Mouse (Mus musculus): ENCODE data around the gene 1700029H14Rik.

The 1700029H14Rik gene

DNA sequence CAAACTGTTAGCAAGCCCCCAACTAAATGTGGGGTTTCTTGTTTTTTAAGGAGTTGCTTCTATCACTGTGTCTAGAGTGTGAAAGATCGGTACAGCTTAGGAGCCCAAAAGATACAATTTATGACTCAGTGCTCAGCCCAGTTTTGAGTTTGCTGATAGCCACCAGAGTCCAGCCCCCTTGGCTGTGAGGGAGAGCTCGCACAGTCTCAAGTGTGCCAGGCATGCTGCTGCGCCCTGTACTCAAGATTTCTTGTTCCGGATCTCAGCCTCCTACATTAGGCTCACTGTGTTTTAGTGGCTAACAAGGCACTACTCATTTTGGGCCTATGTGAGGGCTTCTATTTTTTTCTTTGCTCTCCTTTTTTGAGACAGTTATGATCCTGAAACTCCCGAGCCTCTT lies 22.1 kb downstream of the 1700029H14Rik start:
- DNase-seq = no peak

DNA sequence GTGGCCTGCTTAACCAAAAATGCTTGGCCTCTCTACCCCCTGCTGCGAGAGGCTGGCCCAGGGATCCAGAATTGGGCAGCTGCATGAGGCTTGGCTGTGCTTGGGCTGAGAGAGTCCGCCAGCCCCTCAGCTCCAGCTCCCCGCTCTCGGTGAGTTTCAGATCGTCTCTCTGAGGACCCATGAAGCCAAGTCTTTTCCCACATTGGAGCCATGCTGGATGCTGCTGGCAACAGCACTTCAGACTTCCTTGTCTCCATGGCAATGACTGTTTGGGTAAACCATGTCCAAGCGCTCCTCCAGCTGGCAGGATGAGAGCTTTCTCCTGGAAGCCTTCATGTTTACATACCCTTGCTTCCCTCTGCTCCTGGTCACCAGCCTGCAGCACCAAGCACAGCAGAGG lies 23.4 kb downstream of the 1700029H14Rik start:
- DNase-seq = peak; percentile 68

DNA sequence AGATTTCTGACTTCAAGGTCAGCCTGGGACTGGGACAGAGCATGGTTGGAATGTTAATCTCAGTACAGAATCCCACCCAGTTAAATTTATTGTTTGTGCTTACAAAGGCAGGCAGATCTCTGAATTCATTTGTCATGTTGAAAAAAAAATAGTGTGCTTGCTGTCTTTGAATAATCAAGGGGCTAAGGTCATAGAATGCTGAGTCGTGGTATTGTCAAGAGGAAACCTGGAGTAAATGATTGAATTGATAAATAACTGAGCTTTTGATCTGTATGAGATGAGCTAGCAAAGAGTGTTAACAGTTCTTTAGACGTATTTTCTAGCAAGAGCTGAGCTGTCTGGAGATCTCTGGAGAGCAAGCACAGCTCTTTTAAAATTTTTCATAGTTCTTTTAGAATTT lies 25.2 kb downstream of the 1700029H14Rik start:
- DNase-seq = no peak

- no peak for DNase-seq
Measured at GRCm38 (mm10) chr8:13533123-13533522, 29.1 kb downstream of the 1700029H14Rik start.

- no peak for DNase-seq
Measured at GRCm38 (mm10) chr8:13531602-13532171, 30.6 kb downstream of the 1700029H14Rik start.

GRCm38 (mm10) chr8:13530941-13531340 lies 31.3 kb downstream of the 1700029H14Rik start:
- peak; percentile 36 for DNase-seq

DNA sequence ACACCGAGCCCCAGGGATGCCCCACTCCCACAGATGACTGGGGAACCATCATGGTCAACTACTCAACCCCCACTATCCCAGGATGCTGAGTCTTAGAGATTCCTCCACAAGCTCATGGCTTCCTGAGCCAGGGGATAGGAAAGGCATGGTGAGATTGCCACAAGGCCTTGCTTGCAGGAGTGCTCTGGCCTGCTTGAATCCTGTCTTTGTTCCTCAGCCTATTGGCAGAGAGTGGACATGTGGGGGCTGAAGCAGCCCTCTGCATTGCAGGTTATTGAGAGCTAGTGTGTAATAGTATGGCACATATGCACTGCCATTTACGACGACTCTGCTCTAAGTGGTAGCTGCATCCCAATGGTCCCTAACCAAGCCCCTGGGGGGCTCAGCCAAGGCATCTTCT lies 31.9 kb downstream of the 1700029H14Rik start:
- no peak for DNase-seq

GRCm38 (mm10) chr8:13529891-13530316 lies 32.4 kb downstream of the 1700029H14Rik start:
- peak; percentile 61 for DNase-seq

- no peak for DNase-seq
Measured at GRCm38 (mm10) chr8:13529011-13529840, 33.0 kb downstream of the 1700029H14Rik start.

DNA sequence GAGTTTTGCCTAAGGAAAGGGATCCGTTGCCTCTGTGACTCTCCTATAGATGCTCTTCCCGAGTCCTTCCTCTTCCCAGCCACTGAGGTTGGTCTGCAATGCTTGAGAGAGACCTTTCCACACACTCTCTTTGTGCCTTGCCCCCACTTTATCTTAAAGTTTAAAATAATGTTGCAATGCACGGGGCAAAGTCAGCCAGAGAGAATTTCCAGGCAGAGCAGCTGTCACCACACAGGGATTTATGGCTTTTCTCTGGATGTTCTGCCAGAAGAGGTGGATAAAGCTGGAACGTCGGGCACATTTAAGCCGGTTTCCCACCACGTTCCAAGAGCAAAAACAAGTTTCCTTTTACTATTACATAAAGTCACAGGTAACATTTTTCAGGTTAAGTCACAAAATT lies 40.9 kb downstream of the 1700029H14Rik start:
- no peak for DNase-seq

DNA sequence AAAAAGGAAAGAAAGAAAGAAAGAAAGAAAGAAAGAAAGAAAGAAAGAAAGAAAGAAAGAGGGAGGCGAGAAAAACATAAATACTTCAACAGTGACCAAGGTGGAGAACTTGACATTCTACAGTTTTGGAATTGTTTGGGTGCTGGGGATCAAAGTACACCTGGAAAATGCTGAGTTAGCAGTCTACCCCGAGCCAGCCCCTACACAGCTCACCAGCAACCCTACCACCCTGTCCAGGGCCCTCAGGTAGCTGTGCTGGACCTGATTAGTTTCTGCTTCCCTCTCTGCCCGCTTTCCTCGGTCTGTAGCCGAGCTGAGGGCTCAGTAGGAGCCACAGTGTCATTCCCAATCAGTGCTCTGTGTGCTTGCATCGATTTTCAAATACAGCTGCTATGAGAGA lies 41.9 kb downstream of the 1700029H14Rik start:
- DNase-seq = no peak

DNA sequence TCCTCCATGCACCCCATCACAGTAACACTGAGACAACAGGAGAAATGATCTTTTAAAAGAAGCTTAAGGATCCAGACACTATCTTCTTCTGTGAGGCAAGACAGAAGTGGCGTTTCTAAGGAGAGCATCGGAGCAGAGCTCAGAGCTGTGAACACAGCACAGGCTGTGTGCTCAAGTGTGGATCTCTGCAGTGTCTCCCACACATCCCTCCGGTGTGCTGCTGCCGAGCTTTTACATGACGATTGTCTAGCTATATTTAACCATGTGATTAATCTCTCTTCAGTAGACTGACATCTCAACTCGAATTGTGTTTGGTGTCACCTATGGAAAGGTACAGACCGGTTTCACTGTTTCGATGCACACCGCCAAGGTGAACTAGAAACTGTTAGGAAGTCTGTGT lies 42.8 kb downstream of the 1700029H14Rik start:
- peak; percentile 63 for DNase-seq

GRCm38 (mm10) chr8:13517284-13517781 lies 44.9 kb downstream of the 1700029H14Rik start:
- DNase-seq = no peak

- no peak for DNase-seq
Measured at GRCm38 (mm10) chr8:13516728-13517127, 45.5 kb downstream of the 1700029H14Rik start.

DNA sequence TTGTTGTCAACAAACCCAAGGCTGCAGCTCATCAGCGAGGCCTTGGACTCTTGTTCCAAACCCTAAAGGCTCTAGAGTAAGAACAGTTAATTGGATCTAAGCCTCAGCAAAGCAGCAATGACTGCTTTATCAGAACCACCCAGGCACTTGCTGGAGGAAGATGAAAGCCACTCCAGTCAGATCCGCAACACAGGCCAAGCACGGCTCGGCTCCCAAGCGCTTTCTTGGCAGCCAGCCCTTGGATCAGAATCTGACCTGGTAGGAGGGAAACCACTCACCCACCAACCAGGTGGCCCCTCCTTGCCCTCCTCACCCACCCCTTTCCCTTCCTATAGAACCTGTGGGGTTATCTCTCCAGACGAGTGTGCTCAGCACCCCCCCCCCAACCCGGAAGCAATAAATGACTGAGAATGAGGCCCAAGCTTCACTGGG lies 46.2 kb downstream of the 1700029H14Rik start:
- DNase-seq = no peak

DNA sequence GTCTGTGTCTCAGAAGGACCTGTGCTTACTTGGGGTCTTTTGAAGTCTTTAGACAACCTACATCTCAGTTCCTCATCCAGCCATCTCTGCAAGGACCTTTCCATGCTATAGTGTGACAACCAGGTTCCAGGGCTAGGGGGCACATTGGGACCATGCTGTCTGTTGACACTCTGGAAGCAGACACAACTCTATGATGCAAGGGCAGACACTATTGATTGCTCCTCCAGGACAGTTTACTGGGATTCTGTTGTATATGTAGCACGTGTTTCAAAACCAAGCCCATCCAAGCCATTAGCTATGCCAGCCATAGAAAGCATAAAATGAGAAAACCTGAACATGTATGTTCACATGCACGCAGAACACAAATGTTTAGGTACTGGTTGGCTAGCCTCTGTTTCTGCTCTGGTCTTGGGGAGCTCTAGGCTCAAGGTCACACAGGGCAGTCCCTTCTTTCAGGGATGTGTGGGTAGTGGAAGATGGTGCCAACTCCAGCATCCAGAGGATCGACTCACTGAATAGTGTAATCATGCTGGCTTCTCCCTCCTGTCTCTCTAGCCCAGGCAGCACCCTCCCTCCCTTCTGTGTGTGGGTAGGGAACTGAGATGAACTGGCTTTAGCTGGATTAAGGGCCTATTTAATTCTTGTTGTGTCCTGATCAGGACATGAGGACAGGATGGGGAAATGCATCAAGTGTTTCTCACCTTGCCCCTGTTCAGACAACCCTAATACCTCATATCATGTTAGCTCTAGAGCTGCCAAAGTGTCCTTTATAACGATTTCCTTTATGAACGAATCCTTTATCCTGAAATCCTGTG lies 48.5 kb downstream of the 1700029H14Rik start:
- no peak for DNase-seq

GRCm38 (mm10) chr8:13512677-13513076 lies 49.6 kb downstream of the 1700029H14Rik start:
- DNase-seq = no peak

- no peak for DNase-seq
Measured at GRCm38 (mm10) chr8:13512016-13512415, 50.2 kb downstream of the 1700029H14Rik start.

DNA sequence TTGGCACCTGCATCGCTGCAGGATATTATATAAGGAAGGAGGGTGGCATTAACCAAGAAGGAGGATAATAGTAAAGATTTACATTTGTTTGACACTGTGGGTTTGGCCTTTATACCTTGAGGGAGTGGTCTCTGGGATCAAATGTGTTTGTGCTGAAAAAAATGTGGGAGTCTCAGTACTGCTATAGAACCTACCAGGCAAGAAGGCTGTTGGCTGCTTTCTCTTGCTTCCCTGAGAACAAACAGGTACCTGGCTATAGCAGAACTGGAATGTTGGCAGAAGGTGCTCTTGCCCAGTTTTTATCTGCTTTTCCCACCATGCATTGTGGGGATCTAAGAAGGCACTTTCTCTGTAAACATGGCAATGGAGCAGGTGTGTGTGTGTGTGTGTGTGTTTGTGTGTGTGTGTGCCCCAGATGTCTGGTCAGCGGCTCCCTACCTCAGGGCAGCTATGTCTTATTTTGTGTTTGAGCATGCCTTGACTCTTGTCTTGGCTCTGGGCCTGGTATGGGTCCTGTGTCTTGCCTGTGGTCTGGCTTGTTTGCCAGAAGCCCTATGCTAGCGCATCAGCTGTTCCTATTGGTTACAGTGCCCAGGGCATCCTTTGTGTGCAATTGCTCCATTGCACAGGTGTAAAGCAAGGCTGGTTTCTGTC lies 54.9 kb downstream of the 1700029H14Rik start:
- DNase-seq = no peak

- DNase-seq = no peak
Measured at GRCm38 (mm10) chr8:13506849-13507248, 55.4 kb downstream of the 1700029H14Rik start.

DNA sequence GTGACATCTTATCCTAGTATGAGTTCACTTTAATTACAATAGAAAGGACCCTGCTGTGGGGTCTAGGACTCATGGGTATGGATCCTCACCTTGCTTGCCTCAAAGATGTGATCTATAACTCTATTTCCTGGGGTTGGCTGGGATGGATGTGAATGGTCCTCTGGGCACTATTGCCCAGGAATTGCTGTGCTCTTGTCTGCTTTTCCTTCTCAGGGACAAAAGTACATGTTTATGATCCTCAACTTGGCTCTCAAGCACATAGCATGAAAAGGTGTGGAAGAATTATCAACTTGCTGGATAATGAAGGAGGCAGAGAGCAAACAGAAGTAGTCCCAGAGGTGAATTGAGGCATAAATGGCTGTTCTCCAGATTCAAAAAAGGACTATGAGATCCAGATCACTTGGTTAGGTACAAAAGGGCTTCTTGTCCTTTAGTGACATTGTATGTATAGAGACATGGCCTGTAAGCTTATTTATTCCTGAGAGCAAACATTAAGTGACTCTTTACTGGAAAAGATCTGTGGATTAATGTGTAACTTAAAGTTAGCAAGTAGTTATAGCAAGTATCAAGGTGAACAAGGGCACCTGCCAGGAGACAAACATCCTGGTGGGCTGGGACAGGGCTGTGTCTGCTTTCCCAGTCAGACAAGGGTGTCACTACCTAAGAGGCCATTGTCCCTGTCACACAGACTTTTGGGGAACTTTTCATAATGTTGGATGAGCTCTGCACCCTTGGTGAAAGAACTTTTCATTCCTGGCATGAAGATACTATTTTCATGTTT lies 57.2 kb downstream of the 1700029H14Rik start:
- no peak for DNase-seq

All from right cerebral cortex, adult 18-20 months (tissue).